Mouse (Mus musculus) megakaryocyte, embryonic 14.5 days (primary cell): Measurements from ENCODE around the gene Dek. TPM values are rescaled to one million over a fixed set of nuclear protein-coding genes. Genes with fewer than 3 reads are reported as not detected.

Experiments used
- H3K27me3 ChIP-seq: replicated peaks from 2 replicates; pipeline ENCODE3; 2012; ENCODE audit warnings: inconsistent platforms
- H3K36me3 ChIP-seq: replicated peaks from 2 replicates; pipeline ENCODE3; 2012; ENCODE audit warnings: low read length, inconsistent platforms, mixed read lengths
- H3K4me1 ChIP-seq: 2 replicates; pipeline ENCODE4 v1.6.1; 2012; ENCODE audit warnings: inconsistent platforms
- H3K4me3 ChIP-seq: replicated peaks from 2 replicates; pipeline ENCODE3; 2012; ENCODE audit warnings: moderate library complexity, mild to moderate bottlenecking, inconsistent platforms
- H3K9me3 ChIP-seq: 2 replicates; pipeline ENCODE4 v1.6.1; 2012; ENCODE audit warnings: inconsistent platforms
- FLI1 ChIP-seq: IDR thresholded peaks from 2 replicates; pipeline ENCODE4 v1.6.1; 2012; ENCODE audit warnings: low read length, inconsistent platforms, mixed read lengths
- GATA1 ChIP-seq: IDR thresholded peaks from 3 replicates; pipeline ENCODE4 v1.6.1; 2012; ENCODE audit warnings: mixed read lengths, low read length, inconsistent platforms, borderline replicate concordance
- polyA plus RNA-seq: library from polyadenylated mRNA; stranded (reverse); fragments of >175 nt; gene quantifications from 2 replicates; pipeline ENCODE4 v1.2.3, GENCODE M21; 2012; ENCODE audit warnings: low replicate concordance; ENCODE audit not compliant: insufficient read depth

The Dek gene
- polyA plus RNA-seq, 1 experiment: 275 TPM

DNA sequence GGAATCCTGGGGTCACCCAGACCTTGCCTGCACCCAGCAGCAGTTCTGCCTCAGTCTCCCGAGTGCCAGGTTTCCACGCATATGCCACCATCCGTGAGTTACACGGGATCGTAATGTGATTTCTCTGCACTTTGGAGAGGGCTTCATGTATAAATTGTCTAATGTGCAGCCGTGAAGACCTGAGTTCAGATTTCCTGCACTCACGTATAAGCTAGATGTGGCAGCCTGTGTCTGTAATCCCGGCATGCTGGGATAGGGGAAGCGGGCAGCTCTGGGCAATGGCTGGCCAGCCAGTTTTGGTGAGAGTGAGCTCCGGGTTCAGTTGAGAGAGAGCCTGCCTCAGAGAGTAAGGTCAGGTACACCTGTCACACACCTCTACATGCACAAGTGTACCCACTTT, 39.5 kb downstream of the Dek start:
- H3K4me1 ChIP-seq: peaks cover 18% of the 10 kb centered on the region
- H3K4me3 ChIP-seq: no peak overlapping the region
- no peaks in the 10 kb centered on the region for H3K27me3 ChIP-seq
- peaks cover 62% of the 10 kb centered on the region for H3K36me3 ChIP-seq
- TF ChIP-seq GATA1: no peak
- no peak for TF ChIP-seq FLI1
- H3K9me3 ChIP-seq: no peaks in the 10 kb centered on the region

DNA sequence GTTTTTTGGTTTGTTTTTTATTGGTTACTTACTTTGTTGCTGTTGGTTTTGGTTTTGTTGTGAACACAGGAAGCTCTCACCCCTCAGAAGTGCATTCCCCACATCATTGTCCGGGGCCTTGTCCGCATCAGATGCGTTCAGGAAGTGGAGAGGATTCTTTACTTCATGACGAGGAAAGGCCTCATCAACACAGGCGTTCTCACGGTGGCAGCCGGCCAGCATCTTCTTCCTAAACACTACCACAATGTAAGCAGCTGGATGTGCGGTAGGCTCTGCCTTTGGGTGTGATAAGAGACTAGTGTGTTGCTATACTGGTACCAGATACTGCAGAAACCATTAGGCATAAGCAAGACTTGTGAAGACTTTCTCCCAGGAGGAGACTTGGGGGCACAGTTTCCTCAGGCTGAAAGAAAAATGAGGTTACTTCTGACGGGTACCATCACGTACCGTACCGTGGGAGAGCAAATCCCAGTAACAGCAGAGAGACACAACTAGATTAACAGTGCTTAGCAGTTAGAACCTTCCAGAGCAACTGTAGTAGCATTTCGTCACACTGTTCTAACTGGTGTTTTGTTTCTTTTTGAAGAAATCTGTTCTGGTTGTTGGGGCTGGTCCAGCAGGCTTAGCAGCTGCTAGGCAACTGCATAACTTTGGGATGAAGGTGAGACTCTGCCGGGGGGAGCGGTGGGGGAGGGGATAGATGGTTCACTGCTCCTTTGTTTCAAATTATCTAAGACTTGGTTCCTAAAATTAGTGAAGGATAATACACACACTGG, 41.8 kb downstream of the Dek start:
- peaks cover 18% of the 10 kb centered on the region for H3K4me1 ChIP-seq
- no peak overlapping the region for H3K4me3 ChIP-seq
- no peaks in the 10 kb centered on the region for H3K9me3 ChIP-seq
- no peaks in the 10 kb centered on the region for H3K27me3 ChIP-seq
- peaks cover 73% of the 10 kb centered on the region for H3K36me3 ChIP-seq
- TF ChIP-seq FLI1 (no peak), GATA1 (no peak)

DNA sequence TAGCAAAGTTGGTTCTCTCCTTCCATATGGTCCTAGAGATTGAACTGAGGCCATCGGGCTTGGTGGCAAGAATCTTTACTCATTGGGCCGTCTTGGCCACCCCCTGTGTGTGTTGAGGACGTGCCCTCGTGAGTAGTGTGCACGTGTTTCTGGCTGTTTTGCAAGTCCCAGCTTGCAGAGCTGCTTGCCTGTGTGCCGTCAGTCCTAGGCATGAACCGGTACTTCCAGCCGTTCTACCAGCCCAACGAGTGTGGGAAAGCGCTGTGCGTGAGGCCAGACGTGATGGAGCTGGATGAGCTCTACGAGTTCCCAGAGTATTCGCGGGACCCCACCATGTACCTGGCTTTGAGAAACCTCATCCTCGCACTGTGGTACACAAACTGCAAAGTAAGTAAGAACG, 43.2 kb downstream of the Dek start:
- no peak overlapping the region for H3K4me3 ChIP-seq
- no peaks in the 10 kb centered on the region for H3K9me3 ChIP-seq
- no peaks in the 10 kb centered on the region for H3K27me3 ChIP-seq
- TF ChIP-seq FLI1: no peak
- TF ChIP-seq GATA1: no peak
- peaks cover 74% of the 10 kb centered on the region for H3K36me3 ChIP-seq
- peaks cover 18% of the 10 kb centered on the region for H3K4me1 ChIP-seq

- peaks cover 68% of the 10 kb centered on the region for H3K36me3 ChIP-seq
- H3K4me3 ChIP-seq: no peak overlapping the region
Measured at GRCm38 (mm10) chr13:47056781-47057180, 49.2 kb downstream of the Dek start.

DNA sequence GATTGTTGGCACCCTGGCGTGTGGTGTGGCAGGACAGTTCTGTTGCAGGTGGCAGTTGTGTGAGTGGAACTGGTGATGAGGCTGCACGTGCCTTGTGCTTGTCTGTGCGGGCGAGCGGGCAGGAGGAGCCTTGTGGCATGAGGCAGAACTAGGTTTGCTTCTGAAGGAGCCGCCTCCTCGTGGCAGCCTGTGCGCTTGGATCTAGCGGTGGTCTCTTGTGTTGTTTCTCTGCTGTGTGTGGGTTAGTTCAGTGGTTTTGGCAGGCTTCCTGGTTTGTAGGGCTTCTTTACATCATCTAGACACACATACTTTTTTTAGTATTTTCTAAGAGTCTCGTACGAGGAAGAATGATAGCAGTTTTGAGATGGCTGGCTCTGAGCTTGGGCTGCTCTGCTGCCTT, 49.9 kb downstream of the Dek start:
- TF ChIP-seq FLI1: no peak
- no peak for TF ChIP-seq GATA1
- Histone ChIP-seq H3K9me3 (no peaks in the 10 kb centered on the region), H3K4me1 (peaks cover 15% of the 10 kb centered on the region), H3K36me3 (peaks cover 68% of the 10 kb centered on the region), H3K4me3 (peak overlapping the region; percentile 46), H3K27me3 (no peaks in the 10 kb centered on the region)

More at GRCm38 (mm10) chr13:47056781-47057180, 49.2 kb downstream of the Dek start:
- no peaks in the 10 kb centered on the region for H3K9me3 ChIP-seq
- peaks cover 15% of the 10 kb centered on the region for H3K4me1 ChIP-seq
- H3K27me3 ChIP-seq: no peaks in the 10 kb centered on the region
- TF ChIP-seq GATA1 (no peak), FLI1 (no peak)

GRCm38 (mm10) chr13:47053971-47054370, 52.0 kb downstream of the Dek start:
- peaks cover 15% of the 10 kb centered on the region for H3K4me1 ChIP-seq
- H3K4me3 ChIP-seq: peak overlapping the region; percentile 23
- peaks cover 69% of the 10 kb centered on the region for H3K36me3 ChIP-seq
- H3K9me3 ChIP-seq: no peaks in the 10 kb centered on the region
- TF ChIP-seq FLI1 (no peak), GATA1 (no peak)
- no peaks in the 10 kb centered on the region for H3K27me3 ChIP-seq

DNA sequence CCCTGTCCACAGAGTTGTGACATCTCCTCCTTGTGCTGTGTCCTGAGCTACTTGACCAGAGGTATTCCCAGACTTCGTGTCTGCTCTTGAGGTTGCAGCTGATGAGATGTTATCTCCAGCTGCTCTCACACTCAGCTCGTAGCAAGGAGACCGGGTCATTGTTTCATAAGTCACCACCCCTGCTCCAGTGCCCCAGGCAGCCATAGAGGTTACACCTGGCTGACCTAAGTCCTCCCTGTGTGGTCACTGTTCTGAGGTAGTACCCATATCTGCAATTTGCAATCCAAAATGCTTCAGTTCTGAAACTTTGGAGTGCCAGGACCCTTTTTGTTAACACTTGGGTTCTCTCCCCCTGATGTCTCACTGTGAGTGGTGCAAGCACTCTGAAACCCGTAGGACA, 56.0 kb downstream of the Dek start:
- TF ChIP-seq FLI1 (no peak), GATA1 (no peak)
- peaks cover 3% of the 10 kb centered on the region; the same call in 1 of the 2 replicates for H3K4me1 ChIP-seq
- no peak overlapping the region for H3K4me3 ChIP-seq
- peaks cover 54% of the 10 kb centered on the region for H3K36me3 ChIP-seq
- no peaks in the 10 kb centered on the region for H3K9me3 ChIP-seq
- peaks cover 2% of the 10 kb centered on the region for H3K27me3 ChIP-seq

- Histone ChIP-seq H3K9me3 (no peaks in the 10 kb centered on the region), H3K36me3 (peaks cover 42% of the 10 kb centered on the region), H3K4me1 (peaks cover 10% of the 10 kb centered on the region), H3K27me3 (peaks cover 12% of the 10 kb centered on the region), H3K4me3 (no peak overlapping the region)
- TF ChIP-seq GATA1 (no peak), FLI1 (no peak)
Measured at GRCm38 (mm10) chr13:47047996-47048395, 58.0 kb downstream of the Dek start.

- H3K4me3 ChIP-seq: peak within 1 kb of the TSS; percentile 96
- no peak for TF ChIP-seq FLI1
- H3K4me1 ChIP-seq: peaks cover 15% of the 10 kb centered on the region
- no peaks in the 10 kb centered on the region for H3K9me3 ChIP-seq
- H3K36me3 ChIP-seq: peaks cover 14% of the 10 kb centered on the region
- peaks cover 12% of the 10 kb centered on the region for H3K27me3 ChIP-seq
Measured at GRCm38 (mm10) chr13:47044617-47044947, 61.4 kb downstream of the Dek start, which contains the start of gene Tpmt. Gene Tpmt (minus strand): TSS chr13:47044737.

DNA sequence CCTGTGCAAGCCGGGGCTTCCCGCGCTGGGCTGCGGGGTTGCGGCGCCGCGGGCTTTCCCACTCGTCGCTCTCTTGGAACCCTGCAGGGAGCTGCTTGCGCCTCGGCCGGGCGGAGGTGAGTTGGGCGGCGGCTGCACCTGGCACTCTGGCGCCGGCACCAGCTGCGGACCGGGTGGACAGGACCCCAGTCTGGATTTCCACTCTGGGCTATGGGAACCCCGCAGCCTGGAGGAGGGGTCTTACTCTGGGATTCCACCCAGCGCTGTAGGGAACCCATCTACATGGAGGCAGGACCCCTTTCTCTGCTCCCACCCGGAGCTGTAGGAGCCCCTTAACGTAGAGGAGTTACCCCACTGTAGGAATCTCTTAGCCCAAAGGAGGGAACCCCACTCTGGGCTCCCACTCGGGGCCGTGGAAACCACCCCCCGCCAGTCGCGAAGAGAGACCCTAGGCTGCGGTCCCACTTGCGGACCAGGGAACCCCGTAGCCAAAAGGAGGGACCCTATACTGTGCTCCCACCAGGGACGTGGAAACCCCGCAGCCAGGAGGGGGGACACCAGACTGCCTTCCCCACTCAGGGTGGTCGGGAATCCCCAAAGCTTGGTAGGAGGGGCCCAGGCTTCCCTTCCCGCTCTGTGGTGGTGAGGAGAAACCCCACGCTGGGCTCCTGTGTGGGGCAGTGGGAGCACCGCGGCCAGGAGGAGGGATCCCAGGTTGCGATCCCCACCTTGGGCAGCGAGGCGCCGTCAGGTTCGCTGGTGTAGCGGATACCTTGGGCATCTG, 62.0 kb downstream of the Dek start:
- Histone ChIP-seq H3K27me3 (peaks cover 12% of the 10 kb centered on the region), H3K4me3 (peak overlapping the region; percentile 96), H3K4me1 (peaks cover 19% of the 10 kb centered on the region), H3K9me3 (no peaks in the 10 kb centered on the region), H3K36me3 (peaks cover 8% of the 10 kb centered on the region)
- TF ChIP-seq GATA1 (no peak), FLI1 (no peak)
